Comparison of ENCODE assay signal across 8 mouse cellular contexts in genomic region chr3:107290764-107291381, GRCm38 (mm10). TPM values are rescaled to one million over a fixed set of nuclear protein-coding genes. Genes with fewer than 3 reads are reported as not detected.
DNase-seq lines count a peak whose midpoint lies in the region; ATAC-seq and TF ChIP-seq lines count a peak whose summit lies in the region.

Gene Slc16a4 (plus strand): TSS chr3:107291230.

- intact Hi-C loops in heart, postnatal 36 days (cut with DNase I), result no loop called here

- H3K27me3 ChIP-seq in limb, embryonic 14.5 days (ENCODE audit: control insufficient read depth, insufficient read depth, low read length), result no peaks in the 10 kb centered on the region

- peak; percentile 91 for DNase-seq in heart, adult 11 months
- no peak for DNase-seq in heart, postnatal 36 days
- DNase-seq in limb, embryonic 14.5 days (ENCODE audit: low spot score), result peak; percentile 92
- peak; percentile 32 to 60 for DNase-seq in urinary bladder, postnatal 4 days (ENCODE audit: low spot score in 2 of 2)
- no peak for DNase-seq in cerebellum, adult 8-10 months

- no peaks in the 10 kb centered on the region for H3K9me3 ChIP-seq in limb, embryonic 14.5 days (ENCODE audit: control insufficient read depth, low read length)

- H3K36me3 ChIP-seq in limb, embryonic 14.5 days (ENCODE audit: control insufficient read depth, insufficient read depth, low read length), result no peaks in the 10 kb centered on the region

- H3K4me2 ChIP-seq in limb, embryonic 14.5 days (replicated peaks; ENCODE audit: low read depth, low read length, severe bottlenecking), result peak within 1 kb of the TSS; percentile 35

- H3K9ac ChIP-seq in limb, embryonic 14.5 days (ENCODE audit: low read depth, low read length, severe bottlenecking), result no peak within 1 kb of the TSS

- 17% methylated on average over 9 of the region's 9 CpGs for WGBS in limb, embryonic 14.5 days

- TF ChIP-seq POLR2A in limb, embryonic 14.5 days (IDR thresholded peaks at IDR 0.05; ENCODE audit: borderline replicate concordance, extremely low read depth, insufficient read depth, insufficient read length), result no peak

- H3K4me1 ChIP-seq in limb, embryonic 14.5 days (ENCODE audit: control insufficient read depth, insufficient read depth, low read length), result peaks cover 19% of the 10 kb centered on the region

- H3K4me3 ChIP-seq in limb, embryonic 14.5 days (replicated peaks; ENCODE audit: low read length), result 0 out of 2 replicates have a peak within 1 kb of the TSS, but pooled peaks have one; percentile 3

- peak; percentile 58 for ATAC-seq in common myeloid progenitor, adult 5-6 weeks (replicated peaks; ENCODE audit: low read depth, poor library complexity, severe bottlenecking)
- peak; percentile 32 to 80; a peak in 2 of 4 replicates for ATAC-seq in hematopoietic stem cell, adult 5-6 weeks (replicated peaks in 1 of 2; ENCODE audit: insufficient read depth in 1 of 2, low FRiP score in 2 of 2, low TSS enrichment in 1 of 2, low read depth in 1 of 2, poor library complexity in 2 of 2, severe bottlenecking in 2 of 2)
- peak; percentile 91 for ATAC-seq in limb, embryonic 14.5 days (ENCODE audit: low FRiP score, low read depth)
- ATAC-seq in megakaryocyte-erythroid progenitor cell, adult 5-6 weeks (replicated peaks; ENCODE audit: low FRiP score, low TSS enrichment, poor library complexity, severe bottlenecking), result no peak

- H3K27ac ChIP-seq in limb, embryonic 14.5 days (replicated peaks; ENCODE audit: low read depth, low read length), result peak within 1 kb of the TSS; percentile 86

RNA-seq across cellular contexts. Expression of gene Slc16a4, which starts in this region (rescaled TPM):
- total RNA-seq in heart, postnatal 36 days (2021), result under 1 TPM; 0.64 to 0.70 TPM
- 0.92 and 1.1 TPM in 2 replicates for total RNA-seq in common myeloid progenitor, adult 5-6 weeks (2017)
- not detected in 2 replicates for total RNA-seq in hematopoietic stem cell, adult 5-6 weeks (2017)
- 4.1 and 4.9 TPM in 2 replicates for polyA plus RNA-seq in limb, embryonic 14.5 days (2012; rRNA removed)
- 8.0 and 9.5 TPM in 2 replicates for polyA plus RNA-seq in limb, embryonic 14.5 days (2014; fragmentation: Nextera tagmentation; extraction: Ambion mirVana)
- 0.47 TPM in 1 of 2 replicates, not detected in the other for total RNA-seq in megakaryocyte-erythroid progenitor cell, adult 5-6 weeks (2014; fragmentation: Nextera tagmentation)
- not detected in 2 replicates for total RNA-seq in megakaryocyte-erythroid progenitor cell, adult 5-6 weeks (2017)

Comparison
In these comparisons a context has a peak if more than half of its experiments do, and no peak if none do; other contexts are left out.
1. DNase-seq: peak in heart, adult 11 months (single experiment), limb, embryonic 14.5 days (single experiment) and urinary bladder, postnatal 4 days (2 of 2); none in heart, postnatal 36 days (0 of 2) and cerebellum, adult 8-10 months (single experiment).
2. Peak in ATAC-seq in hematopoietic stem cell, adult 5-6 weeks; RNA of the gene not detected or under 1 TPM.